Comparison of ENCODE assay signal across 8 mouse cellular contexts in genomic region chr5:129177697-129178511, GRCm38 (mm10).
A peak's percentile ranks its signal among the peaks of the same experiment; 100 is the strongest.
DNase-seq lines count a peak whose midpoint lies in the region; ATAC-seq lines count a peak whose summit lies in the region.

No protein-coding gene starts in this region.

- no peaks in the 10 kb centered on the region for H3K9me3 ChIP-seq in forebrain, embryonic 10.5 days
- H3K9me3 ChIP-seq in heart, embryonic 15.5 days (replicated peaks) = no peaks in the 10 kb centered on the region
- no peaks in the 10 kb centered on the region for H3K9me3 ChIP-seq in liver, embryonic 13.5 days (replicated peaks)
- no peaks in the 10 kb centered on the region for H3K9me3 ChIP-seq in stomach, embryonic 14.5 days (ENCODE audit: control insufficient read depth, low read depth, low read length)

- ATAC-seq in heart, embryonic 15.5 days (replicated peaks; ENCODE audit: insufficient number of reproducible peaks, insufficient read depth, low FRiP score, low read depth) = peak; percentile 48; the same call in 1 of the 2 replicates
- ATAC-seq in liver, embryonic 13.5 days (ENCODE audit: low read depth) = no peak
- ATAC-seq in stomach, embryonic 14.5 days (ENCODE audit: insufficient number of reproducible peaks, insufficient read depth, low FRiP score, low read depth) = peak; percentile 57; the same call in 1 of the 2 replicates

- peak; percentile 87 for DNase-seq in B cell, adult 2 months
- peak; percentile 82 for DNase-seq in forebrain, embryonic 10.5 days (ENCODE audit: extremely low spot score, low spot score)
- DNase-seq in kidney, postnatal 25 days = peak; percentile 85 to 93
- DNase-seq in liver, embryonic 13.5 days = peak; percentile 60
- peak; percentile 66 to 82 for DNase-seq in natural killer cell, adult 2 months (ENCODE audit: low spot score in 2 of 2)

- no peak overlapping the region for H3K27ac ChIP-seq in brown adipose tissue, adult 24 weeks (replicated peaks; ENCODE audit: low read depth, low read length)
- no peak overlapping the region for H3K27ac ChIP-seq in forebrain, embryonic 10.5 days
- H3K27ac ChIP-seq in heart, embryonic 15.5 days = no peak overlapping the region
- H3K27ac ChIP-seq in liver, embryonic 13.5 days = no peak overlapping the region
- no peak overlapping the region for H3K27ac ChIP-seq in stomach, embryonic 14.5 days (ENCODE audit: low read length)

- H3K36me3 ChIP-seq in forebrain, embryonic 10.5 days (replicated peaks) = no peaks in the 10 kb centered on the region
- H3K36me3 ChIP-seq in heart, embryonic 15.5 days = no peaks in the 10 kb centered on the region
- no peaks in the 10 kb centered on the region for H3K36me3 ChIP-seq in liver, embryonic 13.5 days
- H3K36me3 ChIP-seq in stomach, embryonic 14.5 days (ENCODE audit: control insufficient read depth, insufficient read depth, low read length) = no peaks in the 10 kb centered on the region

- H3K4me2 ChIP-seq in heart, embryonic 15.5 days = peak overlapping the region; percentile 45; the same call in 1 of the 2 replicates
- H3K4me2 ChIP-seq in liver, embryonic 13.5 days = peak overlapping the region; percentile 53
- H3K4me2 ChIP-seq in stomach, embryonic 14.5 days (replicated peaks; ENCODE audit: low read depth, low read length) = no peak overlapping the region

- H3K4me1 ChIP-seq in brown adipose tissue, adult 24 weeks (ENCODE audit: control insufficient read depth, insufficient read depth, insufficient read length, low read length) = no peaks in the 10 kb centered on the region
- peaks cover 21% of the 10 kb centered on the region for H3K4me1 ChIP-seq in forebrain, embryonic 10.5 days
- H3K4me1 ChIP-seq in heart, embryonic 15.5 days (replicated peaks) = 0 out of 2 replicates have a peak, but pooled peaks cover 3% of the 10 kb centered on the region
- peaks cover 57% of the 10 kb centered on the region for H3K4me1 ChIP-seq in liver, embryonic 13.5 days (replicated peaks)
- no peaks in the 10 kb centered on the region for H3K4me1 ChIP-seq in stomach, embryonic 14.5 days (ENCODE audit: control insufficient read depth, insufficient read depth, low read length)

- WGBS in forebrain, embryonic 10.5 days = 54% methylated on average over 14 of the region's 14 CpGs
- WGBS in heart, embryonic 15.5 days = 47% methylated on average over 14 of the region's 14 CpGs
- 43% methylated on average over 14 of the region's 14 CpGs for WGBS in liver, embryonic 13.5 days (ENCODE audit: insufficient replicate concordance)
- 49% methylated on average over 14 of the region's 14 CpGs for whole genome bisulfite sequencing in stomach, embryonic 14.5 days

- peak overlapping the region; percentile 58 for H3K4me3 ChIP-seq in brown adipose tissue, adult 24 weeks (ENCODE audit: insufficient read depth, low read depth, low read length)
- H3K4me3 ChIP-seq in forebrain, embryonic 10.5 days = no peak overlapping the region
- H3K4me3 ChIP-seq in heart, embryonic 15.5 days = peak overlapping the region; percentile 25; the same call in 1 of the 2 replicates
- H3K4me3 ChIP-seq in liver, embryonic 13.5 days (replicated peaks) = peak overlapping the region; percentile 26
- no peak overlapping the region for H3K4me3 ChIP-seq in stomach, embryonic 14.5 days (ENCODE audit: low read depth, low read length)

- no peak overlapping the region for H3K9ac ChIP-seq in heart, embryonic 15.5 days
- no peak overlapping the region for H3K9ac ChIP-seq in liver, embryonic 13.5 days
- H3K9ac ChIP-seq in stomach, embryonic 14.5 days (replicated peaks; ENCODE audit: low read depth, low read length) = no peak overlapping the region

- H3K27me3 ChIP-seq in forebrain, embryonic 10.5 days (ENCODE audit: poor library complexity, severe bottlenecking) = peaks cover 32% of the 10 kb centered on the region
- peaks cover 12% of the 10 kb centered on the region; the same call in 1 of the 2 replicates for H3K27me3 ChIP-seq in heart, embryonic 15.5 days
- no peaks in the 10 kb centered on the region for H3K27me3 ChIP-seq in liver, embryonic 13.5 days
- no peaks in the 10 kb centered on the region for H3K27me3 ChIP-seq in stomach, embryonic 14.5 days (ENCODE audit: control insufficient read depth, insufficient read depth, low read length)

Comparison
In these comparisons a context has a peak if more than half of its experiments do, and no peak if none do; other contexts are left out.
1. H3K4me3 ChIP-seq: peak in brown adipose tissue, adult 24 weeks (single experiment), heart, embryonic 15.5 days (single experiment) and liver, embryonic 13.5 days (single experiment); none in forebrain, embryonic 10.5 days (single experiment) and stomach, embryonic 14.5 days (single experiment).
2. Peak in every context shown above with its lines, with median percentiles within 50 percentile points of each other: DNase-seq.